Mouse (Mus musculus) kidney, postnatal 0 days (tissue): Measurements from ENCODE around the gene Ntrk1. TPM values are rescaled to one million over a fixed set of nuclear protein-coding genes. Genes with fewer than 3 reads are reported as not detected.

Source experiments
- ATAC-seq: fragments of 200-750 bp; cut with Nextera tagmentation; replicated peaks from 2 replicates; pipeline ENCODE4 v1.8.0; 2017; ENCODE audit warnings: low read depth, moderate number of reproducible peaks, moderate TSS enrichment, moderate library complexity; ENCODE audit not compliant: low FRiP score
- DNase-seq: peaks from one replicate; pipeline ENCODE4 v3.0.0-alpha.2; 2016; ENCODE audit warnings: low spot score
- H3K27ac ChIP-seq: fragments of 300-500 bp; sonication (generic); 2 replicates; pipeline ENCODE4 v1.5.1; 2014; ENCODE audit warnings: mild to moderate bottlenecking
- H3K27me3 ChIP-seq: fragments of 300-500 bp; sonication (generic); 2 replicates; pipeline ENCODE4 v1.6.1; 2014; ENCODE audit warnings: low read length, mixed read lengths; ENCODE audit not compliant: insufficient read depth
- H3K36me3 ChIP-seq: fragments of 300-500 bp; sonication (generic); 2 replicates; pipeline ENCODE4 v1.6.1; 2014; ENCODE audit warnings: low read length, mixed read lengths; ENCODE audit not compliant: insufficient read depth
- H3K4me1 ChIP-seq: fragments of 300-500 bp; sonication (generic); replicated peaks from 2 replicates; pipeline ENCODE4 v1.6.1; 2014; ENCODE audit warnings: antibody characterized with exemption, low read length, mixed read lengths; ENCODE audit not compliant: insufficient read depth
- H3K4me2 ChIP-seq: fragments of 300-500 bp; sonication (generic); 2 replicates; pipeline ENCODE4 v1.6.1; 2014; ENCODE audit warnings: mild to moderate bottlenecking, low read length, moderate library complexity, mixed read lengths
- H3K4me3 ChIP-seq: fragments of 300-500 bp; sonication (generic); replicated peaks from 2 replicates; pipeline ENCODE4 v1.5.1; 2014; ENCODE audit warnings: low read depth, low read length
- H3K9ac ChIP-seq: fragments of 300-500 bp; sonication (generic); 2 replicates; pipeline ENCODE4 v1.6.1; 2014; ENCODE audit warnings: low read depth, low read length
- H3K9me3 ChIP-seq: fragments of 300-500 bp; sonication (generic); replicated peaks from 2 replicates; pipeline ENCODE4 v1.6.1; 2016; ENCODE audit warnings: low read length, inconsistent platforms, mixed read lengths
- CTCF ChIP-seq: IDR thresholded peaks from 2 replicates; pipeline ENCODE4 v1.5.1; 2016; ENCODE audit warnings: antibody characterized with exemption, low read depth, mild to moderate bottlenecking, moderate library complexity
- WGBS: fragments of 180-500 bp; shearing (Covaris S2); extraction: QIAGEN DNeasy Blood & Tissue Kit; methylation state at CpG from one replicate; pipeline ENCODE4 v1.1.7; 2014; 5-methylcytosine and 5-hydroxymethylcytosine counted together
- polyA plus RNA-seq: library from polyadenylated mRNA; unstranded; fragments of >200 nt; fragmentation: Nextera tagmentation; extraction: Ambion mirVana; gene quantifications from 2 replicates; pipeline ENCODE4 v1.2.1, GENCODE M21; 2015

The Ntrk1 gene
- polyA plus RNA-seq: 2.1 and 2.3 TPM in 2 replicates

DNA sequence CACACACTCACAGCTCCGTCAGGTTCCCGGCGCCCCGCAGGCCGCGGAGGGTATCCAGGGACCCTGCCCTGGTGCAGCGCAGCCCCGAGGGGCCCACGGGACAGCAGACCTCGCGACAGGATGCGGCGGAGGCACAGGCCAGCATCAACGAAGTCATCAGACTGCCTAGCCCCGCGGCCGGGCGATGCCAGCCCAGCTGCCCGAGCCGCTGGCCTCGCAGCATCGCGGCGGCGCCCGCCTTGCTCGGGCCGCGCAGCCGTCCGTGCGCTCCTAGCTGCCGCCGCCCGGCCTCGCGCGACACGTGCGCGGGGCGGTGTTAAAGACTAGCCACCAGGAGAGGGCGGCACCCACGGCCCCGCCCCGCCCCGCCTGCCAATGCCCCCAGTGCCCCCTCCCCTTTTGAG, at the start of gene Ntrk1:
Ntrk1 (minus strand) TSS at position 241 of the 404 bp plus-strand sequence.
- no peak within 1 kb of the TSS for H3K27ac ChIP-seq
- no peaks in the 10 kb centered on the region for H3K9me3 ChIP-seq
- TF ChIP-seq CTCF: no peak
- peak; percentile 62; the same call in 1 of the 2 replicates for ATAC-seq
- H3K4me2 ChIP-seq: peak within 1 kb of the TSS; percentile 49
- H3K4me1 ChIP-seq: peaks cover 8% of the 10 kb centered on the region
- H3K4me3 ChIP-seq: peak within 1 kb of the TSS; percentile 21
- no peak within 1 kb of the TSS for H3K9ac ChIP-seq
- DNase-seq: no peak
- no peaks in the 10 kb centered on the region for H3K36me3 ChIP-seq
- under 1% methylated on average over 27 of the region's 47 CpGs for WGBS
- H3K27me3 ChIP-seq: peaks cover 61% of the 10 kb centered on the region

DNA sequence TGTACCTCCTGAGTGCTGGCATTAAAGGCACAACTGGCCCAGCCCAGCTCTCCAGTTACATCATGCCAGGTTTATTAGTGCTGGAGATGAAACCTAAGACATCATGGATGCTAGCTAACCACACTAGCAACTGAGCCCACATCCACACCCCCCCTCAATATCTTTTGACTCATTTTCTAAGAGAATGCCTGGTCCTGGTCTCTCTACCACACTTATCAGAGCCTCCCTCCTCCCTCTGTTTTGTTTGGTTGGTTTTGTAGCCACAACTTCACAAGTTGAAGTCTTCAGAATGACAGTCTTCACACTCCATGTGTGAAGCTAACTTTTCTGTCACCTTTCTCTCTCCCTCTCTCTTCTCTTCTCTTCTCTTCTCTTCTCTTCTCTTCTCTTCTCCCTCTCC, 45.9 kb upstream of the Ntrk1 start:
- H3K27ac ChIP-seq: no peak overlapping the region
- TF ChIP-seq CTCF: no peak
- no peaks in the 10 kb centered on the region for H3K9me3 ChIP-seq
- no peaks in the 10 kb centered on the region for H3K27me3 ChIP-seq
- H3K4me3 ChIP-seq: no peak overlapping the region
- H3K36me3 ChIP-seq: no peaks in the 10 kb centered on the region
- H3K4me2 ChIP-seq: no peak overlapping the region
- ATAC-seq: no peak
- no peak overlapping the region for H3K9ac ChIP-seq
- no peak for DNase-seq
- H3K4me1 ChIP-seq: no peaks in the 10 kb centered on the region

DNA sequence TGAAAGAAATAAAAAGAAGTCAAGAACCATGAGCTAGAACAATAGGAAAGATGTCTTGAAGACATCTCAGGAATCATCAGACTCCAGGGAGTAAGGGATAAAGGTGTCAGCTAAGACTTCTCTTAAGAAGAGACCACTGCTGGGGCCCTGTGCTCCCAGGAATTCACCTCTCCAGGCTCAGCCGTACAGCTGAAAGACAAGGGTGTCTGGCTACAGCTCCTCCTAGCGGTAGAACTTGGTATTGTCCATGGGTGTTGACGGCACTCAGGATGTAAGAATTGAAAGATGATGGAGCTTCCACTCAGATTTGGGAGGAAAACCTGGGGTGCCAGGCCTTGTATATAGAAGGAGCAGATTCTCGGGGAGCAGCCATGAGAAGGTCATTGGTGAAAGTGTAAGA, 43.7 kb upstream of the Ntrk1 start:
- Histone ChIP-seq H3K27ac (no peak overlapping the region), H3K9ac (no peak overlapping the region), H3K4me1 (no peaks in the 10 kb centered on the region), H3K4me3 (no peak overlapping the region), H3K9me3 (no peaks in the 10 kb centered on the region), H3K27me3 (no peaks in the 10 kb centered on the region), H3K4me2 (no peak overlapping the region), H3K36me3 (no peaks in the 10 kb centered on the region)
- TF ChIP-seq CTCF: peak; percentile 96
- no peak for ATAC-seq
- WGBS: 0% methylated on average over 4 of the region's 4 CpGs
- peak; percentile 77 for DNase-seq

DNA sequence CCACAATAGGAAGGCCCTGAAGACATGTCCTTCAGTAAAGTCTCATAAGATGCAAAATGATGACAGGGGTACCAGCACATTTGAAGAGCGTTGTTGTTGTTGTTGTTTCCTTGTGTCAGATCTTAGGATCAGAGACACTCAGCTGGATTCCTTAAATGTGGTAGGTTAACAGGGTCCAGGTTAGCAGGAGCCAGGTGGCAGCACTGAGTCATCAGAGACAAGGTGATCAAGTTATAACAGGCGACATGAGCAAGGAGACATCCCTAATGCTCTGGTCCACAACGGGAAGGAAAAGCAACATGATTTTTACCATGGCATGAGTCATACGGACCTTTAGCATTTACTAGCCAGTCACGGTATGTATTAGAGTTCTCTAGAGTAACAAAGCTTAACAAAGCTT, 38.5 kb upstream of the Ntrk1 start:
- Histone ChIP-seq H3K27me3 (no peaks in the 10 kb centered on the region), H3K9ac (no peak overlapping the region), H3K4me2 (no peak overlapping the region), H3K4me1 (no peaks in the 10 kb centered on the region), H3K36me3 (no peaks in the 10 kb centered on the region), H3K27ac (no peak overlapping the region), H3K9me3 (no peaks in the 10 kb centered on the region), H3K4me3 (no peak overlapping the region)
- TF ChIP-seq CTCF: peak; percentile 51; the same call in 1 of the 2 replicates
- no peak for DNase-seq
- 69% methylated on average over 5 of the region's 5 CpGs for WGBS
- ATAC-seq: no peak

DNA sequence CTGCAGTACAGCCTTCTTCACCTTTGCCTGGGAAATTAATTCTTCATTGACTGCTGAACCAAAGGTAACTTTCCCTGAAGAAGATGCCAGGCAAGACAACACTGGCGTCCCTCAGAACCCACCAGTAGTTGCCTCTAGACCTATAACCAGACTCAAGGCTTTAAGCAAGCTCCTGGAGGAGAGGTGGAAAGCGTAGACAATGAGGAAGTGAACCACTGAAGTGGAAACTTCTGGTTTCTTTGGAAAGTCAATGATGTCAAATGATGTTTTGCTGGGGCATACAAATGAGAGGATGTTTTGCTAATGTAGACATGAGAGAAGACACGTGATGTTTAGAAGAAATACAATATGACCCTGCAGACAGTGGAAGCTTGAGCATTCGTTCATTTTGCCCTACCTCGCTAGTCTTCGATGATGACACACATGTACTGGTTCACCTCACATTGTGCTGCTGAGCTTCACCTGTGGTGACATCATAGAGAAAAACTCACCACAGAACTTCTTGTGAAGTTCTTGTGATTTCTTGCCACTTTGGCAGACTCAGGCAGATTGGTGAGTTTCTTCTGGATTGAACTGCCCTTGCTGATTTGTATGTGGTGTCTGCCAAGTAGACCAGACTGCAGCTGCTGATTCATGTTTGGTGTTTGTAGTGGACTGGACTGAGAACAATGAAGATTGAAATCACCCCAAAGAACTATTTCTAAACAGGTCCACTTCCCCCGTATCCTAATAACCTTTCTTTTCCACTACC, 37.3 kb upstream of the Ntrk1 start:
- Histone ChIP-seq H3K9me3 (no peaks in the 10 kb centered on the region), H3K4me2 (no peak overlapping the region), H3K4me3 (no peak overlapping the region), H3K9ac (no peak overlapping the region), H3K27ac (no peak overlapping the region), H3K36me3 (no peaks in the 10 kb centered on the region), H3K27me3 (no peaks in the 10 kb centered on the region), H3K4me1 (no peaks in the 10 kb centered on the region)
- DNase-seq (no peak), ATAC-seq (no peak)
- TF ChIP-seq CTCF: no peak
- 80% methylated on average over 7 of the region's 7 CpGs for WGBS

DNA sequence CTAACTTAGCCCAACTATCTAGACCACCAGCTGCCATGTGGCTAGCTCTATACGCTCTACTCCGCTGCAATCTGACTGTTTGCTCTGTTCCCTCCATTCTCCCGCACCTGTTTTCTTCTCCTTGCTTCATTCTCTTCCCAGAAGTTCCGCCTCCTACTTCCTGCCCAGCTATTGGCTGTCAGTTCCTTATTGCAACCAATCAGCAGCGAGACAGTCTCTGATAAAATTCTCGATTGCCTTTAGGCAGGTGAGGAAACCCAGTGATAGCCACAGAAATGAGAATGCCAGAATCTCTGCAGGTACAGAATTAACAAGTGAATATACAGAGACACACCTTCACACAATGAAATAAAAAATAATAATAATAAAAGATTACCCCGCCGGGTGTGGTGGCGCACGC, 34.1 kb upstream of the Ntrk1 start:
- Histone ChIP-seq H3K27ac (no peak overlapping the region), H3K4me1 (no peaks in the 10 kb centered on the region), H3K9ac (no peak overlapping the region), H3K4me2 (no peak overlapping the region), H3K9me3 (no peaks in the 10 kb centered on the region), H3K27me3 (no peaks in the 10 kb centered on the region), H3K36me3 (no peaks in the 10 kb centered on the region), H3K4me3 (no peak overlapping the region)
- 53% methylated on average over 10 of the region's 10 CpGs for WGBS
- DNase-seq (no peak), ATAC-seq (no peak)
- TF ChIP-seq CTCF: no peak
